Mouse (Mus musculus) CH12.LX (cell line): ENCODE measurements at regions not wholly inside any gene's neighbourhood (a gene's known extent, or its start where the extent isn't known, plus 50 kb on each side); places are given as distances from the start of the nearest gene placed in this dataset.

Experiments
- DNase-seq: peaks from one replicate; pipeline ENCODE4 v3.0.0-alpha.2; 2013; ENCODE audit errors: extremely low read depth
- H3K27ac ChIP-seq: 2 replicates; pipeline ENCODE4 v1.5.1; 2012; ENCODE audit warnings: low read depth, mild to moderate bottlenecking, control low read depth, moderate library complexity; ENCODE audit not compliant: insufficient read depth
- H3K27me3 ChIP-seq: replicated peaks from 2 replicates; pipeline ENCODE3; 2012; ENCODE audit warnings: inconsistent platforms
- H3K36me3 ChIP-seq, 2 experiments: replicated peaks in 1 of 2; 2 replicates each; pipeline versions ENCODE3 to v1.6.1; 2012; ENCODE audit warnings: inconsistent platforms in 1 of 2, low read length in 1 of 2, mild to moderate bottlenecking in 1 of 2, mixed read lengths in 1 of 2, moderate library complexity in 1 of 2; ENCODE audit not compliant: control insufficient read depth in 1 of 2, insufficient read depth in 1 of 2
- H3K4me1 ChIP-seq, 2 experiments: 2 replicates each; pipeline ENCODE4 v1.6.1; 2012; ENCODE audit warnings: inconsistent platforms in 1 of 2, moderate library complexity in 1 of 2; ENCODE audit not compliant: insufficient read depth in 2 of 2, control insufficient read depth in 1 of 2
- H3K4me2 ChIP-seq: 2 replicates; pipeline ENCODE4 v1.6.1; 2012; ENCODE audit warnings: low read depth, mild to moderate bottlenecking, control low read depth; ENCODE audit not compliant: poor library complexity, insufficient read depth, severe bottlenecking
- H3K4me3 ChIP-seq, 3 experiments: fragments of 150-350 bp in 1 of 3; sonication (generic) in 1 of 3; replicated peaks in 1 of 3; 2 replicates each; pipeline versions ENCODE3 to v1.5.1; 2011 to 2012; ENCODE audit warnings: low read depth in 2 of 3, low read length in 2 of 3, mild to moderate bottlenecking in 2 of 3, moderate library complexity in 2 of 3, control low read depth in 1 of 3, improper control_type of control experiment in 1 of 3, inconsistent platforms in 1 of 3, mixed read lengths in 1 of 3; ENCODE audit not compliant: poor library complexity in 1 of 3
- H3K79me2 ChIP-seq: replicated peaks from 2 replicates; pipeline ENCODE4 v1.6.1; 2012; ENCODE audit warnings: mild to moderate bottlenecking, moderate library complexity; ENCODE audit not compliant: control insufficient read depth, poor library complexity, insufficient read depth, severe bottlenecking; ENCODE audit errors: extremely low read depth
- H3K9ac ChIP-seq: 2 replicates; pipeline ENCODE4 v1.6.1; 2012; ENCODE audit warnings: low read depth, mild to moderate bottlenecking, control low read depth, moderate library complexity; ENCODE audit not compliant: insufficient read depth
- H3K9me3 ChIP-seq: replicated peaks from 2 replicates; pipeline ENCODE3; 2012; ENCODE audit warnings: low read length, inconsistent platforms, mixed read lengths
- CHD1 ChIP-seq: IDR thresholded peaks from 2 replicates; pipeline ENCODE4 v1.6.1; 2012; ENCODE audit warnings: low read depth, low read length, improper control_type of control experiment, inconsistent platforms
- CHD2 ChIP-seq: IDR thresholded peaks from 2 replicates; pipeline ENCODE4 v1.6.1; 2011; ENCODE audit warnings: low read length, improper control_type of control experiment
- CTCF ChIP-seq, 2 experiments: IDR thresholded peaks in 1 of 2; conservative IDR thresholded peaks in 1 of 2; 2 replicates each; pipeline ENCODE4 v1.5.1; 2011 to 2012; ENCODE audit warnings: low read depth in 2 of 2, low read length in 2 of 2, improper control_type of control experiment in 1 of 2, inconsistent platforms in 1 of 2, mild to moderate bottlenecking in 1 of 2, moderate library complexity in 1 of 2
- E2F4 ChIP-seq: IDR thresholded peaks from 2 replicates; pipeline ENCODE4 v1.6.1; 2011; ENCODE audit warnings: low read depth, low read length, improper control_type of control experiment; ENCODE audit not compliant: insufficient replicate concordance
- ELF1 ChIP-seq: IDR thresholded peaks from 2 replicates; pipeline ENCODE4 v1.6.1; 2014; ENCODE audit warnings: low read depth, mild to moderate bottlenecking, inconsistent platforms, low read length, improper control_type of control experiment
- EP300 ChIP-seq: IDR thresholded peaks from 2 replicates; pipeline ENCODE4 v1.6.1; 2011; ENCODE audit warnings: low read length, improper control_type of control experiment
- ETS1 ChIP-seq: conservative IDR thresholded peaks from 2 replicates; pipeline ENCODE4 v1.6.1; 2012; ENCODE audit warnings: low read depth, mild to moderate bottlenecking, inconsistent platforms, low read length, improper control_type of control experiment, moderate library complexity
- IRF4 ChIP-seq: IDR thresholded peaks from 2 replicates; pipeline ENCODE4 v1.6.1; 2014; ENCODE audit warnings: low read depth, mild to moderate bottlenecking, inconsistent platforms, low read length, improper control_type of control experiment
- JUND ChIP-seq: conservative IDR thresholded peaks from 2 replicates; pipeline ENCODE4 v1.6.1; 2011; ENCODE audit warnings: low read depth, low read length, improper control_type of control experiment
- KAT2A ChIP-seq: IDR thresholded peaks from 2 replicates; pipeline ENCODE4 v1.6.1; 2012; ENCODE audit warnings: low read length, improper control_type of control experiment, inconsistent platforms; ENCODE audit not compliant: insufficient replicate concordance
- MAZ ChIP-seq: IDR thresholded peaks from 2 replicates; pipeline ENCODE4 v1.6.1; 2012; ENCODE audit warnings: low read depth, mild to moderate bottlenecking, inconsistent platforms, low read length, improper control_type of control experiment, moderate library complexity
- NELFE ChIP-seq: IDR thresholded peaks from 2 replicates; pipeline ENCODE4 v1.6.1; 2011; ENCODE audit warnings: low read depth, low read length, improper control_type of control experiment
- NRF1 ChIP-seq: IDR thresholded peaks from 2 replicates; pipeline ENCODE4 v1.6.1; 2014; ENCODE audit warnings: low read depth, mild to moderate bottlenecking, inconsistent platforms, low read length, improper control_type of control experiment, moderate library complexity
- POLR2AphosphoS2 ChIP-seq: IDR thresholded peaks from 2 replicates; pipeline ENCODE4 v1.6.1; 2011; ENCODE audit warnings: low read depth, low read length, improper control_type of control experiment
- RAD21 ChIP-seq: IDR thresholded peaks from 2 replicates; pipeline ENCODE4 v1.6.1; 2011; ENCODE audit warnings: low read depth, mild to moderate bottlenecking, low read length, improper control_type of control experiment, moderate library complexity
- RCOR1 ChIP-seq: conservative IDR thresholded peaks from 2 replicates; pipeline ENCODE4 v1.6.1; 2012; ENCODE audit warnings: low read depth, mild to moderate bottlenecking, inconsistent platforms, low read length, improper control_type of control experiment
- SMC3 ChIP-seq: IDR thresholded peaks from 2 replicates; pipeline ENCODE4 v1.6.1; 2011; ENCODE audit warnings: low read depth, low read length, improper control_type of control experiment
- TBP ChIP-seq: conservative IDR thresholded peaks from 2 replicates; pipeline ENCODE4 v1.6.1; 2011; ENCODE audit warnings: low read depth, low read length, improper control_type of control experiment
- UBTF ChIP-seq: IDR thresholded peaks from 2 replicates; pipeline ENCODE4 v1.6.1; 2012; ENCODE audit warnings: low read depth, mild to moderate bottlenecking, inconsistent platforms, low read length, improper control_type of control experiment, moderate library complexity
- USF1 ChIP-seq: IDR thresholded peaks from 2 replicates; pipeline ENCODE4 v1.6.1; 2014; ENCODE audit warnings: low read depth, mild to moderate bottlenecking, inconsistent platforms, low read length, improper control_type of control experiment
- USF2 ChIP-seq: conservative IDR thresholded peaks from 2 replicates; pipeline ENCODE4 v1.6.1; 2011; ENCODE audit warnings: low read depth, low read length, improper control_type of control experiment
- ZMIZ1 ChIP-seq: IDR thresholded peaks from 2 replicates; pipeline ENCODE4 v1.6.1; 2012; ENCODE audit warnings: low read depth, mild to moderate bottlenecking, inconsistent platforms, low read length, improper control_type of control experiment
- ZNF384 ChIP-seq: IDR thresholded peaks from 2 replicates; pipeline ENCODE4 v1.6.1; 2012; ENCODE audit warnings: low read depth, low read length, improper control_type of control experiment, inconsistent platforms
- dilution Hi-C: fragments of 300-500 bp; cut with MboI; formaldehyde crosslinking; loops from 2 replicates; pipeline ENCODE4 v1.14.3; 2020; ENCODE audit warnings: low sequenced_read_pairs; ENCODE audit not compliant: extremely low pct_unique_long_range_greater_than_20kb, extremely low pct_ligation_motif_present
- in situ Hi-C: fragments of 300-500 bp; cut with MboI; formaldehyde crosslinking; loops from 3 replicates; pipeline ENCODE4 v1.14.3; 2019; ENCODE audit warnings: low sequenced_read_pairs, low pct_ligation_motif_present, low pct_unique_long_range_greater_than_20kb, mixed read lengths

- in situ Hi-C loops (no loop called here), dilution Hi-C loops (no loop called here)
- no peaks in the 10 kb centered on the region for H3K9me3 ChIP-seq
- H3K4me2 ChIP-seq = 0 out of 2 replicates have a peak overlapping the region, but pooled peaks have one; percentile 32
- H3K4me1 ChIP-seq = peaks cover 13 to 45% of the 10 kb centered on the region in 2 experiments
- H3K36me3 ChIP-seq = no peaks in the 10 kb centered on the region
- H3K79me2 ChIP-seq = no peaks in the 10 kb centered on the region
- TF ChIP-seq IRF4 (0 out of 2 replicates have a peak, but pooled peaks have one; percentile 14), ETS1 (0 out of 2 replicates have a peak, but pooled peaks have one; percentile 15), ZNF384 (no peak), MAZ (0 out of 2 replicates have a peak, but pooled peaks have one; percentile 52), EP300 (0 out of 2 replicates have a peak, but pooled peaks have one; percentile 11), CHD2 (peak; percentile 56), ELF1 (no peak)
- H3K27me3 ChIP-seq = no peaks in the 10 kb centered on the region
- peak; percentile 67 for DNase-seq
- H3K4me3 ChIP-seq = no peak overlapping the region
- no peak overlapping the region for H3K9ac ChIP-seq
- no peak overlapping the region for H3K27ac ChIP-seq
These were observed 255.0 kb downstream of the Gm21750 start for GRCm38 (mm10) chr14:73915990-73916389.

DNA sequence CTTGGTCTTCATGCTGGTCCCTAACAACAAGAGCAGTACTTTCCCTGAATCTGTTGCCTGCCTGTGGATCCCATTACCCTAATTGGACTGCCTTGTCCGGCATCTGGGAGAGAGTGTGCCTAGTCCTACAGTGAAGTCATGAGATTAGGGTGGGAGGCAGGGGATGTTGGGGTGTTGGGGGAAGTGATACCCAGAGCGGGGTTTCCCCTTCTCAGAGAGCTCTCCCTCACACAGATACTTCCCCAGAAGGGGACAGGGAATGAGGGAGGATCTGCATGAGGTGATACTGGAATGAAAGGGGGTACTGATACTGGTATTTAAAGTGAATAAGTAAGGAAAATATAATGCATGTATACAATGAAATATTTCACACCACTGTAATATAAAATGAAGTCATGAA, 270.1 kb downstream of the Gm21750 start:
- H3K27me3 ChIP-seq = no peaks in the 10 kb centered on the region
- in situ Hi-C loops (no loop called here), dilution Hi-C loops (no loop called here)
- H3K9ac ChIP-seq = no peak overlapping the region
- no peaks in the 10 kb centered on the region for H3K36me3 ChIP-seq
- peaks cover 4 to 10% of the 10 kb centered on the region in 2 experiments for H3K4me1 ChIP-seq
- no peak overlapping the region for H3K4me3 ChIP-seq
- TF ChIP-seq NRF1 = no peak
- TF ChIP-seq CHD1 = no peak
- TF ChIP-seq SMC3 = no peak
- TF ChIP-seq JUND = no peak
- TF ChIP-seq RCOR1 = no peak
- TF ChIP-seq IRF4 = peak; percentile 60
- no peak for TF ChIP-seq ZMIZ1
- no peak for TF ChIP-seq CHD2
- TF ChIP-seq USF2 = no peak
- TF ChIP-seq ETS1 = no peak
- no peak for TF ChIP-seq POLR2AphosphoS2
- TF ChIP-seq KAT2A = no peak
- peak; percentile 68 for TF ChIP-seq EP300
- no peak for TF ChIP-seq E2F4
- no peak for TF ChIP-seq NELFE
- TF ChIP-seq RAD21 = no peak
- no peak for TF ChIP-seq UBTF
- TF ChIP-seq MAZ = peak; percentile 22; the same call in 1 of the 2 replicates
- no peak for TF ChIP-seq TBP
- TF ChIP-seq USF1 = no peak
- TF ChIP-seq CTCF (conservative IDR thresholded peaks at IDR 0.05 in 1 of 2, IDR thresholded peaks at IDR 0.05 in 1 of 2; ENCODE audit: low read depth in 2 of 2, low read length in 2 of 2) = no peak
- no peak overlapping the region for H3K4me2 ChIP-seq
- DNase-seq = peak; percentile 6
- H3K27ac ChIP-seq = no peak overlapping the region
- H3K79me2 ChIP-seq = no peaks in the 10 kb centered on the region
- H3K9me3 ChIP-seq = no peaks in the 10 kb centered on the region
